Mouse (Mus musculus): ENCODE measurements at regions not wholly inside any gene's neighbourhood (a gene's known extent, or its start where the extent isn't known, plus 50 kb on each side); places are given as distances from the start of the nearest gene placed in this dataset.

- Histone ChIP-seq H3K4me2 (ENCODE audit: low read depth, low read length) (no peak overlapping the region), H3K36me3 (ENCODE audit: insufficient read depth, low read length) (no peaks in the 10 kb centered on the region), H3K27me3 (ENCODE audit: insufficient read depth, low read length) (no peaks in the 10 kb centered on the region), H3K9me3 (ENCODE audit: low read length) (no peaks in the 10 kb centered on the region), H3K27ac (no peak overlapping the region), H3K4me3 (ENCODE audit: low read length) (no peak overlapping the region), H3K4me1 (ENCODE audit: insufficient read depth, low read length) (peaks cover 11% of the 10 kb centered on the region), H3K9ac (replicated peaks; ENCODE audit: low read length) (no peak overlapping the region)
- no peak for TF ChIP-seq CTCF (IDR thresholded peaks at IDR 0.05; ENCODE audit: low read depth)
- ATAC-seq (no peak), DNase-seq (ENCODE audit: low spot score) (no peak)
- WGBS = 90% methylated on average over 3 of the region's 3 CpGs
Observed at GRCm38 (mm10) chr2:173350405-173350804, 74.1 kb upstream of the Pmepa1 start.

- 70% methylated on average over 3 of the region's 3 CpGs for WGBS
Observed at GRCm38 (mm10) chr2:173350831-173351230, 74.5 kb upstream of the Pmepa1 start.

GRCm38 (mm10) chr2:173351831-173352755 lies 75.8 kb upstream of the Pmepa1 start:
- no peak overlapping the region for H3K4me3 ChIP-seq (ENCODE audit: low read length)
- DNase-seq (ENCODE audit: low spot score) (peak; percentile 71), ATAC-seq (peak; percentile 57)
- 31% methylated on average over 18 of the region's 18 CpGs for WGBS
- peaks cover 11% of the 10 kb centered on the region for H3K4me1 ChIP-seq (ENCODE audit: insufficient read depth, low read length)
- TF ChIP-seq CTCF (IDR thresholded peaks at IDR 0.05; ENCODE audit: low read depth) = no peak
- H3K9ac ChIP-seq (replicated peaks; ENCODE audit: low read length) = no peak overlapping the region
- H3K27ac ChIP-seq = peak overlapping the region; percentile 56
- no peaks in the 10 kb centered on the region for H3K9me3 ChIP-seq (ENCODE audit: low read length)
- H3K36me3 ChIP-seq (ENCODE audit: insufficient read depth, low read length) = no peaks in the 10 kb centered on the region
- 0 out of 2 replicates have a peak overlapping the region, but pooled peaks have one; percentile 3 for H3K4me2 ChIP-seq (ENCODE audit: low read depth, low read length)
- H3K27me3 ChIP-seq (ENCODE audit: insufficient read depth, low read length) = no peaks in the 10 kb centered on the region

More at GRCm38 (mm10) chr2:173350831-173351230, 74.5 kb upstream of the Pmepa1 start:
- no peaks in the 10 kb centered on the region for H3K36me3 ChIP-seq (ENCODE audit: insufficient read depth, low read length)
- H3K27me3 ChIP-seq (ENCODE audit: insufficient read depth, low read length) = no peaks in the 10 kb centered on the region
- no peaks in the 10 kb centered on the region for H3K9me3 ChIP-seq (ENCODE audit: low read length)
- no peak for TF ChIP-seq CTCF (IDR thresholded peaks at IDR 0.05; ENCODE audit: low read depth)
- no peak for DNase-seq (ENCODE audit: low spot score)
- no peak overlapping the region for H3K27ac ChIP-seq
- H3K4me3 ChIP-seq (ENCODE audit: low read length) = no peak overlapping the region
- H3K4me1 ChIP-seq (ENCODE audit: insufficient read depth, low read length) = peaks cover 11% of the 10 kb centered on the region
- no peak overlapping the region for H3K4me2 ChIP-seq (ENCODE audit: low read depth, low read length)
- no peak for ATAC-seq
- H3K9ac ChIP-seq (replicated peaks; ENCODE audit: low read length) = no peak overlapping the region

GRCm38 (mm10) chr2:173352756-173353139 lies 76.4 kb upstream of the Pmepa1 start:
- DNase-seq (ENCODE audit: low spot score) (no peak), ATAC-seq (peak; percentile 24; the same call in 1 of the 2 replicates)
- Histone ChIP-seq H3K9ac (replicated peaks; ENCODE audit: low read length) (no peak overlapping the region), H3K4me1 (ENCODE audit: insufficient read depth, low read length) (peaks cover 11% of the 10 kb centered on the region), H3K27me3 (ENCODE audit: insufficient read depth, low read length) (no peaks in the 10 kb centered on the region), H3K4me3 (ENCODE audit: low read length) (no peak overlapping the region), H3K36me3 (ENCODE audit: insufficient read depth, low read length) (no peaks in the 10 kb centered on the region), H3K4me2 (ENCODE audit: low read depth, low read length) (no peak overlapping the region), H3K9me3 (ENCODE audit: low read length) (no peaks in the 10 kb centered on the region), H3K27ac (peak overlapping the region; percentile 56; the same call in 1 of the 2 replicates)
- no peak for TF ChIP-seq CTCF (IDR thresholded peaks at IDR 0.05; ENCODE audit: low read depth)
- WGBS = 26% methylated on average over 3 of the region's 3 CpGs

GRCm38 (mm10) chr2:173353435-173354241 lies 77.3 kb upstream of the Pmepa1 start:
- Histone ChIP-seq H3K4me3 (ENCODE audit: low read length) (no peak overlapping the region), H3K4me2 (ENCODE audit: low read depth, low read length) (no peak overlapping the region), H3K9ac (replicated peaks; ENCODE audit: low read length) (no peak overlapping the region), H3K27me3 (ENCODE audit: insufficient read depth, low read length) (no peaks in the 10 kb centered on the region), H3K4me1 (ENCODE audit: insufficient read depth, low read length) (peaks cover 11% of the 10 kb centered on the region), H3K36me3 (ENCODE audit: insufficient read depth, low read length) (no peaks in the 10 kb centered on the region), H3K27ac (peak overlapping the region; percentile 20; the same call in 1 of the 2 replicates), H3K9me3 (ENCODE audit: low read length) (no peaks in the 10 kb centered on the region)
- TF ChIP-seq CTCF (IDR thresholded peaks at IDR 0.05; ENCODE audit: low read depth) = no peak
- ATAC-seq = peak; percentile 45; the same call in 1 of the 2 replicates
- DNase-seq (ENCODE audit: low spot score) = peak; percentile 33
- WGBS = 56% methylated on average over 16 of the region's 16 CpGs

GRCm38 (mm10) chr2:173356786-173357185 lies 80.5 kb upstream of the Pmepa1 start:
- DNase-seq (ENCODE audit: low spot score) (no peak), ATAC-seq (no peak)
- Histone ChIP-seq H3K4me2 (ENCODE audit: low read depth, low read length) (no peak overlapping the region), H3K36me3 (ENCODE audit: insufficient read depth, low read length) (no peaks in the 10 kb centered on the region), H3K27me3 (ENCODE audit: insufficient read depth, low read length) (no peaks in the 10 kb centered on the region), H3K9ac (replicated peaks; ENCODE audit: low read length) (no peak overlapping the region), H3K4me3 (ENCODE audit: low read length) (no peak overlapping the region), H3K4me1 (ENCODE audit: insufficient read depth, low read length) (peaks cover 11% of the 10 kb centered on the region), H3K9me3 (ENCODE audit: low read length) (no peaks in the 10 kb centered on the region), H3K27ac (no peak overlapping the region)
- TF ChIP-seq CTCF (IDR thresholded peaks at IDR 0.05; ENCODE audit: low read depth) = no peak
- 63% methylated on average over 5 of the region's 5 CpGs for WGBS

Data from hindbrain, postnatal 0 days (tissue).